Mouse (Mus musculus) heart, embryonic 14.5 days (tissue): ENCODE data around the gene Maml2. TPM values are rescaled to one million over a fixed set of nuclear protein-coding genes. Genes with fewer than 3 reads are reported as not detected.

Source experiments
- ATAC-seq: fragments of 200-750 bp; cut with Nextera tagmentation; 2 replicates; pipeline ENCODE4 v1.8.0; 2017; ENCODE audit warnings: low read depth, moderate TSS enrichment; ENCODE audit not compliant: insufficient number of reproducible peaks, insufficient read depth, low FRiP score
- H3K27ac ChIP-seq, 2 experiments: fragments of 200-500 bp in 1 of 2; fragments of 300-500 bp in 1 of 2; sonication (generic) in 1 of 2; replicated peaks in 1 of 2; 2 replicates each; pipeline ENCODE4 v1.5.1; 2012 to 2014; ENCODE audit warnings: low read depth in 2 of 2, low read length in 2 of 2, control low read depth in 1 of 2, mild to moderate bottlenecking in 1 of 2, mixed read lengths in 1 of 2; ENCODE audit not compliant: control insufficient read depth in 1 of 2, insufficient read depth in 1 of 2
- H3K27me3 ChIP-seq: fragments of 300-500 bp; sonication (generic); 2 replicates; pipeline ENCODE4 v1.6.1; 2014; ENCODE audit warnings: mild to moderate bottlenecking, low read length, control low read depth; ENCODE audit not compliant: control insufficient read depth, insufficient read depth
- H3K36me3 ChIP-seq: fragments of 300-500 bp; sonication (generic); 2 replicates; pipeline ENCODE4 v1.6.1; 2014; ENCODE audit warnings: mild to moderate bottlenecking, control low read depth, low read length, mixed read lengths; ENCODE audit not compliant: control insufficient read depth, insufficient read depth
- H3K4me1 ChIP-seq, 2 experiments: fragments of 200-500 bp in 1 of 2; fragments of 300-500 bp in 1 of 2; sonication (generic) in 1 of 2; 2 replicates each; pipeline ENCODE4 v1.6.1; 2012 to 2014; ENCODE audit warnings: low read length in 2 of 2, control low read depth in 1 of 2, mixed read lengths in 1 of 2; ENCODE audit not compliant: control insufficient read depth in 2 of 2, insufficient read depth in 2 of 2
- H3K4me2 ChIP-seq: fragments of 300-500 bp; sonication (generic); 2 replicates; pipeline ENCODE4 v1.6.1; 2014; ENCODE audit warnings: mild to moderate bottlenecking, low read length
- H3K4me3 ChIP-seq, 2 experiments: fragments of 200-500 bp in 1 of 2; fragments of 300-500 bp in 1 of 2; sonication (generic) in 1 of 2; 2 replicates each; pipeline ENCODE4 v1.5.1; 2012 to 2014; ENCODE audit warnings: low read length in 2 of 2, mild to moderate bottlenecking in 2 of 2, control low read depth in 1 of 2, low read depth in 1 of 2, moderate library complexity in 1 of 2; ENCODE audit not compliant: control insufficient read depth in 1 of 2, insufficient read depth in 1 of 2
- H3K9ac ChIP-seq: fragments of 300-500 bp; sonication (generic); 2 replicates; pipeline ENCODE4 v1.6.1; 2014; ENCODE audit warnings: mild to moderate bottlenecking, low read length
- H3K9me3 ChIP-seq: fragments of 300-500 bp; sonication (generic); 2 replicates; pipeline ENCODE4 v1.6.1; 2016; ENCODE audit warnings: low read length, control low read depth; ENCODE audit not compliant: control insufficient read depth
- WGBS: fragments of 180-500 bp; shearing (Covaris S2); extraction: QIAGEN DNeasy Blood & Tissue Kit; methylation state at CpG from one replicate; pipeline ENCODE4 v1.1.7; 2014; 5-methylcytosine and 5-hydroxymethylcytosine counted together
- polyA plus RNA-seq: library from polyadenylated mRNA; unstranded; fragments of >200 nt; fragmentation: Nextera tagmentation; extraction: Ambion mirVana; gene quantifications from 2 replicates; pipeline ENCODE4 v1.2.1, GENCODE M21; 2014

Maml2 gene
- polyA plus RNA-seq, 1 experiment from 2014 or later, result 10.5 TPM

DNA sequence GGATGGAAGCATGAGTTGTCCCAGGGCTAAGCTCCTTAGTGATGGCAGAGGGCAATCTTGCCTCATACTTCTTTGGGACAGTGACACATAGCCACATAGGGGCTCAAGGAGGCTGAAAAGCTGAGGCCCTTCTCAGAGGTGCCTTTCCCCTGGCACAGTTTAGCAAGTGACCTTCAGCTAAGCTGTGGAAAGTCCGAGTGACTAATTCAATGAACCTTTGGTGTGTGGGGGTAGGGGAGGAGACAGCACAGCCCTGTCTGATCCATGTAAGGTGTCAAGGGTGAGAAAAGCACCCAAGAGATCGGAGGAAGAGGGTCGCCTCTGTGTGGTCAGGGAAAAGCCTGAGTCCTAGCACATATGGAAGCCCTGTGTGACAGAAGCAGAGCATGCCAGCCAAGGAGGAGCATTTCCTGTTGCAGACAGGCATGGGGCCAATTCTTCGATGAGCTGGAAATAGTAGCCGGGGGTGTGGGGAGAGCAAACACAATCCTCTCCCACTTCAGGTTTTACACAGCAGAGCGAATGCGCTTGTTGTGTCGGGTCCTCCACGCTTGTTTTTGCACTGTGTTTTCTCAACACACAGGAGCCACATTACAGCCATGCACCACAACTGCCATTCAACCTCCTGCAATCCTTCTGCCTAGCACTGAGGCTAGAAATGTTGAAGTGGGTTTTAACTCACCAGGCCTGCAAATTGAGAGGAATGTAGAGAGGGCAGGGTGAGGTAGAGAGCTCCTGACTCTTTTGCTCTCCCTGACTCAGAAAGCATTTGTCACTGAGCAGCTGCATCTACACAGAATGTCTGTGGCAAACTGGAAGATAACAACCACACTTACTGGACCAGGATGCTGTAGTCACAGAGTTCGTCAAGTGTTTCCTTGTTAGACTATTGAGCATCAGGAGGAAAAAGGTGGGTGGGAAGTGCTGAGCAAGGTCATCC lies 266.0 kb downstream of the Maml2 start:
- Histone ChIP-seq H3K9me3 (no peaks in the 10 kb centered on the region), H3K27me3 (no peaks in the 10 kb centered on the region), H3K36me3 (no peaks in the 10 kb centered on the region), H3K27ac (peak overlapping the region; percentile 87), H3K9ac (peak overlapping the region; percentile 27), H3K4me3 (no peak overlapping the region), H3K4me2 (peak overlapping the region; percentile 44), H3K4me1 (peaks cover 12 to 23% of the 10 kb centered on the region in 2 experiments)
- peak; percentile 49 for ATAC-seq
- WGBS, result 15% methylated on average over 10 of the region's 10 CpGs

DNA sequence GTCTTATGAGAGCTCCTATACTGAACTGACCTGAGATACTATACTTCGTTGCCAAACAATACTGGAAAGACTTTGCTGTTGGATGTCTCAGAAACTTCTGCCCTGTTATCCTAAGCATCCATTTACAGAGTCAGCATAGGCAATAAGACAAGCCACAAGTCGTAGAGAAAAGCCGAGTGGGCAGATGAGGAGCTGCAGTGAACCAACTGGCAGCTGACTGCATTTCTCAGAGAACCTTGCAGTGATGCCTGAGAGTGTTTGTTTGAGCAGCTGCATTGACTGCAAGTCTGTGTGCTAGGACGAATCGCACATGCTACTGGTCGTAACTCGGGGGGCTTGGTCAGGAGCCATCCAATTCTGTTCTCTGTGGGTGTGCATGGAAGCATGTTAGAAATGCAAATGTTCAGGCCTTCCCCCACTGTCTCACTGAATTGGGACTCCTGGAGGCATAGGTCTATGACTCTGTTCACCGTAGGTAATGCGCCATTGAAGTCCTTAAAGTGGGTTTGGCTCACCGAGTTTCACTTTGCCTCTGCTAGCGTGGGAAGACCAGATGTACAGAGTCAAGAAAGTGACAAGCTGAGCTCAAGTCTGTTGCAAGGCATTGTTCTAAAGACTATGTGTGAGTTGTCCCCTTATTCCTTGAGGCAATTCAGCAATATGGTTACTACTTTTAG lies 267.7 kb downstream of the Maml2 start:
- Histone ChIP-seq H3K9me3 (no peaks in the 10 kb centered on the region), H3K36me3 (no peaks in the 10 kb centered on the region), H3K4me3 (no peak overlapping the region), H3K27ac (no peak overlapping the region), H3K9ac (no peak overlapping the region), H3K4me1 (peaks cover 12 to 20% of the 10 kb centered on the region in 2 experiments), H3K4me2 (no peak overlapping the region), H3K27me3 (no peaks in the 10 kb centered on the region)
- ATAC-seq, result no peak
- 88% methylated on average over 11 of the region's 11 CpGs for WGBS

DNA sequence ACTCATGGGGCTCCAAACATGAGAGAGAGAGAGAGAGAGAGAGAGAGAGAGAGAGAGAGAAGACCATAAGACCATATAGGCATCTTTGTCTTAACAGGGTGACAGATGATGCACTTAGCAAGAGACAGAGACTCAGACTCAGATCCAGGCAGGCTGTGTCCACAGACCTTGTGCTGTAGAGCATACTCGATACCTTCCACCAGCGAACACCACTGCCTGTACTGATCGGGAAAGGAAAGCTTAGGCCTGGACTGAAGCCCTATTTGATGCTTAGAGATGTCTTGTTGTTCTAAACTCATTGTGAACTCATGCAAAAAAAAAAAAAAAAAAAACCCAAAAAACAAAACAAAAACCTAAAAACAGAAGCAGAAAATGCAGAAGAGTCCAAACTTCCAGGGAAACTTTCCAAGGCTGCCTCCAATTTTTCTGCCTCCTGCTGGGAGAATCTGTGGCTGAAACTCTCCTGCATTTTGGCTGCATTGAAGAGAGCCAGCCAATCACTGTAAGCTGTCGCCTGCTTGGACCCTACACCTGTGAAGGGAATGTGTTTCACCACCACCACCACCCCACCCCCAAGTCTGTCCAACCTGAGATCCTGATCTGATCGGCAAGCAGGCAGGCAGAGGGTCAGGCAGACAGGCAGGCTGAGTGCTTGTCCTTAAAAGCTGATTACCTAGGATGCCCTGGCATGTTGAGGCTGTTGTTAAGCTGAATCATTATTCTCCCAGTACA lies 268.6 kb downstream of the Maml2 start:
- Histone ChIP-seq H3K4me3 (no peak overlapping the region), H3K4me1 (peaks cover 12 to 20% of the 10 kb centered on the region in 2 experiments), H3K27me3 (no peaks in the 10 kb centered on the region), H3K9me3 (no peaks in the 10 kb centered on the region), H3K4me2 (no peak overlapping the region), H3K36me3 (no peaks in the 10 kb centered on the region), H3K27ac (no peak overlapping the region), H3K9ac (no peak overlapping the region)
- ATAC-seq, result no peak
- 85% methylated on average over 5 of the region's 5 CpGs for WGBS

DNA sequence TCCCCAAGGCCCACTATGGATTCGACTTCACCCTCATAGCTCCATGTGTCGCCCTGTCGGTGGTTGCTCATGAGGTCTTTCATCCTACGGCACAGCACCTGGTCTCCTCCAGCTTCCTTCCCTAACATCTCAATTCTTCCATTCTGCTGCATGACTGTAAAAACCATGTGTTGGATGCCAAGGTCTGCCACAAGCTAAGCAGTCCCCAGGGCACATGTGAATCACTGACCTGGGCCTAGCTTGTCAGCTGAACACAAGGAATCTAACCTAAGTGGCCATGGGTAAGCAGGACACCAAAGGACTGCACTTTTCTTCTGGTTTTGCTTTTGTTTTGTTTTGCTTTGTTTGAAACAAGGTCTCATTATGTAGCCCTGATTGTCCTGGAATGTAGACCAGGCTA lies 271.3 kb downstream of the Maml2 start:
- no peaks in the 10 kb centered on the region for H3K27me3 ChIP-seq
- no peaks in the 10 kb centered on the region for H3K36me3 ChIP-seq
- peaks cover 2 to 12% of the 10 kb centered on the region in 2 experiments; a peak in 3 of 4 replicates for H3K4me1 ChIP-seq
- H3K4me3 ChIP-seq, result no peak overlapping the region
- ATAC-seq, result no peak
- H3K27ac ChIP-seq, result no peak overlapping the region
- no peak overlapping the region for H3K4me2 ChIP-seq
- WGBS, result 95% methylated on average over 4 of the region's 4 CpGs
- H3K9ac ChIP-seq, result no peak overlapping the region
- H3K9me3 ChIP-seq, result 0 out of 2 replicates have a peak, but pooled peaks cover 3% of the 10 kb centered on the region

DNA sequence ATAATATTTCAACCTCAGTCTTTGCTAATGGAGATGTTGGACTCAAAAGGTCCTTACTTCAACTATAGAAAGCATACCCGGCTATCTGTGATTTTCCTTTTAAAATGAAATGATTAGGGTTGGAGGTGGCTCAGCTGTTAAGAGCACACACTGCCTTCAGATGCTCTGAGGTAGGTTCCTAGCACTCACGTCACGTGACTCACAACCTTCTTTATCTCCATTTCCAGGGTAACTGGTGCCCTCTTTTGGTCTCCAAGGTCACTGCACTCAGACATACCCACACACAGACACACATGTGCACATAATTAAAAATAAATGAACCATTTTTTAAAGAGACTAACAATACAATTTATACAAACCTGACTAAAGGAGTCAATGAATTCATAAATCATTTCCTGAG lies 275.1 kb downstream of the Maml2 start:
- no peak for ATAC-seq
- Histone ChIP-seq H3K4me3 (no peak overlapping the region), H3K27me3 (no peaks in the 10 kb centered on the region), H3K4me2 (no peak overlapping the region), H3K4me1 (peaks cover 9 to 16% of the 10 kb centered on the region in 2 experiments), H3K9me3 (0 out of 2 replicates have a peak, but pooled peaks cover 3% of the 10 kb centered on the region), H3K36me3 (no peaks in the 10 kb centered on the region), H3K9ac (no peak overlapping the region), H3K27ac (no peak overlapping the region)
- WGBS, result 91% methylated on average over 3 of the region's 3 CpGs

DNA sequence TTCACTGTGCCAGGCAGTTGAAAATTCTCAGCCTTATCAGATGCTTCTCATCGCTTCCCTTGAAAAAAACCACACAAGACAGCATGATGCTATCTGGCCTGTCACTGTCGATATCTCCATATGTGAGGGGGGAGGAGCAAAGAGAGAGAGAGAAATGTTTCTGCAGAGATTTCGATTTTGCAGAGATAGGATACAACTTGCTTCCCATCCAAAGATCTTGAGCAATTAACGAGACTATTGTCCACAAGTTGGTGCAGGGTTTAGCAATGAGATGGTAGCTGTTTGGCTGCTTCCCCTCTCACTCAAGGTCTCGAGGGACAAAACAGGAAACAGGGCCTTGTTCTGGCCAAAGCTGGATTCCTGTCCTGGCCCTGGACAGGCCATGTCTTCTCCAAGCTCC lies 276.3 kb downstream of the Maml2 start:
- H3K4me2 ChIP-seq, result no peak overlapping the region
- 43% methylated on average over 5 of the region's 5 CpGs for WGBS
- no peaks in the 10 kb centered on the region for H3K27me3 ChIP-seq
- peaks cover 9 to 16% of the 10 kb centered on the region in 2 experiments for H3K4me1 ChIP-seq
- no peaks in the 10 kb centered on the region for H3K36me3 ChIP-seq
- ATAC-seq, result no peak
- H3K9ac ChIP-seq, result no peak overlapping the region
- no peak overlapping the region for H3K4me3 ChIP-seq
- H3K9me3 ChIP-seq, result 0 out of 2 replicates have a peak, but pooled peaks cover 3% of the 10 kb centered on the region
- H3K27ac ChIP-seq, result peak overlapping the region; percentile 51 to 64

DNA sequence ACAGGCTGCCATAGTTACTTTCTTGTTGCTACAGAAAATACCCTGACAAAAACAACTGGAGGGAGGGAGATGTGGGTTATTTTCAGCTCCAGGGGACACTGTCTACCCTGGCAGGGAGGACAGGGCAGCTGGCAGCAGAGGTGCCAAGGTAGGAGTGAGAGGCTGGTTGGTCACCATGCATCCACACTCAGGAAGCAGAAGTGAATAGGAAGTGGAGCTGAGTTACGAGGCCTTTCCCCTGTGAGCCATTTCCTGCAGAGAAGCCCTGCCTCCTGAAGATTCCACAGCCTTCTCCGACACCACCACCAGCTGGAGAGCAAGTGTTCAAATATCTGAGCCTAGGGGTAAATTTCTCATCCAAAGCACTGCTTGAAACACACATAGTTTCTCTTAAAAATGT lies 277.2 kb downstream of the Maml2 start:
- no peak for ATAC-seq
- peaks cover 9 to 16% of the 10 kb centered on the region in 2 experiments for H3K4me1 ChIP-seq
- 0 out of 2 replicates have a peak, but pooled peaks cover 3% of the 10 kb centered on the region for H3K9me3 ChIP-seq
- H3K9ac ChIP-seq, result no peak overlapping the region
- no peak overlapping the region for H3K4me2 ChIP-seq
- H3K27ac ChIP-seq, result peak overlapping the region; percentile 51 to 64
- no peaks in the 10 kb centered on the region for H3K27me3 ChIP-seq
- H3K4me3 ChIP-seq, result no peak overlapping the region
- no peaks in the 10 kb centered on the region for H3K36me3 ChIP-seq
- 65% methylated on average over 2 of the region's 2 CpGs for WGBS
